Mouse (Mus musculus): ENCODE measurements around the gene Exoc6b. TPM values are rescaled to one million over a fixed set of nuclear protein-coding genes. Genes with fewer than 3 reads are reported as not detected.

The Exoc6b gene
- total RNA-seq, 1 experiment from 2014 or later, result 17.5 TPM

- peak in 1 of 2 experiments; percentile 45; a peak in 1 of 4 replicates for ATAC-seq (replicated peaks in 1 of 2; ENCODE audit: insufficient read depth in 1 of 2, low FRiP score in 2 of 2, low TSS enrichment in 1 of 2, low read depth in 1 of 2, poor library complexity in 2 of 2, severe bottlenecking in 2 of 2)
Observed at GRCm38 (mm10) chr6:84916291-84916690, 153.0 kb downstream of the Exoc6b start.

GRCm38 (mm10) chr6:84912434-84912833 lies 156.9 kb downstream of the Exoc6b start:
- ATAC-seq (replicated peaks in 1 of 2; ENCODE audit: insufficient read depth in 1 of 2, low FRiP score in 2 of 2, low TSS enrichment in 1 of 2, low read depth in 1 of 2, poor library complexity in 2 of 2, severe bottlenecking in 2 of 2), result peak in 1 of 2 experiments; percentile 58; a peak in 1 of 4 replicates

GRCm38 (mm10) chr6:84899002-84899774 lies 170.1 kb downstream of the Exoc6b start:
- ATAC-seq (replicated peaks in 1 of 2; ENCODE audit: insufficient read depth in 1 of 2, low FRiP score in 2 of 2, low TSS enrichment in 1 of 2, low read depth in 1 of 2, poor library complexity in 2 of 2, severe bottlenecking in 2 of 2), result no peak

GRCm38 (mm10) chr6:84893773-84894095 lies 175.6 kb downstream of the Exoc6b start:
- ATAC-seq (replicated peaks in 1 of 2; ENCODE audit: insufficient read depth in 1 of 2, low FRiP score in 2 of 2, low TSS enrichment in 1 of 2, low read depth in 1 of 2, poor library complexity in 2 of 2, severe bottlenecking in 2 of 2), result 0 out of 4 replicates have a peak, but pooled peaks of 1 of the 2 experiments have one; percentile 39

- ATAC-seq (replicated peaks in 1 of 2; ENCODE audit: insufficient read depth in 1 of 2, low FRiP score in 2 of 2, low TSS enrichment in 1 of 2, low read depth in 1 of 2, poor library complexity in 2 of 2, severe bottlenecking in 2 of 2), result no peak
Observed at GRCm38 (mm10) chr6:84892926-84893772, 176.2 kb downstream of the Exoc6b start.

- ATAC-seq (replicated peaks in 1 of 2; ENCODE audit: insufficient read depth in 1 of 2, low FRiP score in 2 of 2, low TSS enrichment in 1 of 2, low read depth in 1 of 2, poor library complexity in 2 of 2, severe bottlenecking in 2 of 2), result no peak
Observed at GRCm38 (mm10) chr6:84886551-84886950, 182.8 kb downstream of the Exoc6b start.

- ATAC-seq (replicated peaks in 1 of 2; ENCODE audit: insufficient read depth in 1 of 2, low FRiP score in 2 of 2, low TSS enrichment in 1 of 2, low read depth in 1 of 2, poor library complexity in 2 of 2, severe bottlenecking in 2 of 2), result no peak
Observed at GRCm38 (mm10) chr6:84885080-84885479, 184.2 kb downstream of the Exoc6b start.

- no peak for ATAC-seq (replicated peaks in 1 of 2; ENCODE audit: insufficient read depth in 1 of 2, low FRiP score in 2 of 2, low TSS enrichment in 1 of 2, low read depth in 1 of 2, poor library complexity in 2 of 2, severe bottlenecking in 2 of 2)
Observed at GRCm38 (mm10) chr6:84883720-84884119, 185.6 kb downstream of the Exoc6b start.

- peak; percentile 77 to 96 for ATAC-seq (replicated peaks in 1 of 2; ENCODE audit: insufficient read depth in 1 of 2, low FRiP score in 2 of 2, low TSS enrichment in 1 of 2, low read depth in 1 of 2, poor library complexity in 2 of 2, severe bottlenecking in 2 of 2)
Observed at GRCm38 (mm10) chr6:84882663-84883517, 186.4 kb downstream of the Exoc6b start.

GRCm38 (mm10) chr6:84875869-84876268 lies 193.4 kb downstream of the Exoc6b start:
- ATAC-seq (replicated peaks in 1 of 2; ENCODE audit: insufficient read depth in 1 of 2, low FRiP score in 2 of 2, low TSS enrichment in 1 of 2, low read depth in 1 of 2, poor library complexity in 2 of 2, severe bottlenecking in 2 of 2), result no peak

GRCm38 (mm10) chr6:84867114-84867513 lies 202.2 kb downstream of the Exoc6b start:
- no peak for ATAC-seq (replicated peaks in 1 of 2; ENCODE audit: insufficient read depth in 1 of 2, low FRiP score in 2 of 2, low TSS enrichment in 1 of 2, low read depth in 1 of 2, poor library complexity in 2 of 2, severe bottlenecking in 2 of 2)

GRCm38 (mm10) chr6:84864625-84865024 lies 204.7 kb downstream of the Exoc6b start:
- ATAC-seq (replicated peaks in 1 of 2; ENCODE audit: insufficient read depth in 1 of 2, low FRiP score in 2 of 2, low TSS enrichment in 1 of 2, low read depth in 1 of 2, poor library complexity in 2 of 2, severe bottlenecking in 2 of 2), result no peak

GRCm38 (mm10) chr6:84863816-84864375 lies 205.4 kb downstream of the Exoc6b start:
- no peak for ATAC-seq (replicated peaks in 1 of 2; ENCODE audit: insufficient read depth in 1 of 2, low FRiP score in 2 of 2, low TSS enrichment in 1 of 2, low read depth in 1 of 2, poor library complexity in 2 of 2, severe bottlenecking in 2 of 2)

GRCm38 (mm10) chr6:84845665-84846064 lies 223.6 kb downstream of the Exoc6b start:
- ATAC-seq (replicated peaks in 1 of 2; ENCODE audit: insufficient read depth in 1 of 2, low FRiP score in 2 of 2, low TSS enrichment in 1 of 2, low read depth in 1 of 2, poor library complexity in 2 of 2, severe bottlenecking in 2 of 2), result no peak

GRCm38 (mm10) chr6:84841138-84841537 lies 228.2 kb downstream of the Exoc6b start:
- ATAC-seq (replicated peaks in 1 of 2; ENCODE audit: insufficient read depth in 1 of 2, low FRiP score in 2 of 2, low TSS enrichment in 1 of 2, low read depth in 1 of 2, poor library complexity in 2 of 2, severe bottlenecking in 2 of 2), result no peak

- no peak for ATAC-seq (replicated peaks in 1 of 2; ENCODE audit: insufficient read depth in 1 of 2, low FRiP score in 2 of 2, low TSS enrichment in 1 of 2, low read depth in 1 of 2, poor library complexity in 2 of 2, severe bottlenecking in 2 of 2)
Observed at GRCm38 (mm10) chr6:84807546-84807945, 261.8 kb downstream of the Exoc6b start.

GRCm38 (mm10) chr6:84806132-84806730 lies 263.1 kb downstream of the Exoc6b start:
- no peak for ATAC-seq (replicated peaks in 1 of 2; ENCODE audit: insufficient read depth in 1 of 2, low FRiP score in 2 of 2, low TSS enrichment in 1 of 2, low read depth in 1 of 2, poor library complexity in 2 of 2, severe bottlenecking in 2 of 2)

Measured in hematopoietic stem cell, adult 5-6 weeks (primary cell).